Mouse (Mus musculus) urinary bladder, postnatal 4 days (tissue): ENCODE measurements around the gene Capn9.

Source experiments
- DNase-seq, 2 experiments: peaks; one replicate each; pipeline ENCODE4 v3.0.0; 2021 to 2022; ENCODE audit warnings: low spot score in 2 of 2

Capn9 gene

DNA sequence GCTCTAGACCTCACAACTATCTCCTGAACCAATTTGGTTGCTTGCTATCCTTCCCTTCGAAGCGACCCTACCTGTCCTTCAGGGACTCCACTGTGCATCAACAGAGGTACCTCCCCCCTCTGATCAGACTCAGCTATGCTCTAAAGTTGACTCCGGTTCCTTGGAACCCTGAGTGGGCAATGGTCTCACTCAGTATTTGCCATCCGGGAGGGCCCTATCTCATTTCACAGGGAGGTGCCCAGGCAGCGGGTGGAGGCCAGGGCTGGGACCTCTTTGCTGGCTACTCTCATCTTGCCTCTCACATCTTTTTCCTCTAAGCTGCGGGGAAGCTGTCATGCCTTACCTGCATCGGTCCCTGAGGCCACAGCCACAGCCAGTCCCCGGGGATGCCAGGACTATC is at the start of gene Capn9:
Capn9 (plus strand) TSS at position 301 of the 400 bp plus-strand sequence.
- no peak for DNase-seq

DNA sequence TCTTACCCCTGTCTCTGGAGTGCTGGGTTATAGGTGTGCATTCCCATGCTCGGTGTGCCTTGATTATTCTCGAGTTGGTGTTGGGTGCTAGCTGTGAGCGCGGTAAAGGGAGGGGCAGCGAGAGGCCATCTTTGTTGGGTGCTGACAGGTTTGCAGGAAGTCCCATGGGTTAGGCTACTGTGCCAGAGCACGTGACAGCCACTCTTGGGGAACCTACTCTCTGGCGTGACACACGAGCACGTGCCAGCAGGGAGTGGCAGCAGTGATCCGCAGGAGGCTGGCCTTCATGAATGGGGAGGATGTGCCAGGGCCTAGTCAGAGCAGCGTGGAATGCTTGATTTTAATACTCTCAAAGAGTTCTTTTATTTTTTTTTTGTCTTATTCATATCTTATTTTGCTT is 49.6 kb upstream of the Capn9 start:
- DNase-seq: no peak

DNA sequence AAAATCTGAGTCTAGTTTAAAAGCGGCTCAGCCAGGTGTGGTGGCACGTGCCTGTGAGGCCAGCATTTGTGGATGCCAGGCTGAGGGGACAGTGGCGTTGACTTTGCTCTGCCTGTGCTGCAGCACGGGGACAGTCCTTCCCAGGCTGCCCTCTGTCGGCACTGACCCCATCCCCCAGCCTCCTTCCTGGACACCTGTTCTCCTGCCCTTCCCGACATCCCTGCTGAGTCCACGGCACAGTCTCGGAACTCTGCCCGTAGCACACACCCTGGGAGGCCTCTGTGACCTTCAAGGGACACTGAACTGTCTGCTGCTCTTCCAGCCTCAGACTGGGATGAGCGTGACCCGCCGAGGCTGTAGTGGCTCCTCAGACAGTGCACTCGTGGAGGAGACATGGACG is 45.8 kb upstream of the Capn9 start:
- DNase-seq: no peak

DNA sequence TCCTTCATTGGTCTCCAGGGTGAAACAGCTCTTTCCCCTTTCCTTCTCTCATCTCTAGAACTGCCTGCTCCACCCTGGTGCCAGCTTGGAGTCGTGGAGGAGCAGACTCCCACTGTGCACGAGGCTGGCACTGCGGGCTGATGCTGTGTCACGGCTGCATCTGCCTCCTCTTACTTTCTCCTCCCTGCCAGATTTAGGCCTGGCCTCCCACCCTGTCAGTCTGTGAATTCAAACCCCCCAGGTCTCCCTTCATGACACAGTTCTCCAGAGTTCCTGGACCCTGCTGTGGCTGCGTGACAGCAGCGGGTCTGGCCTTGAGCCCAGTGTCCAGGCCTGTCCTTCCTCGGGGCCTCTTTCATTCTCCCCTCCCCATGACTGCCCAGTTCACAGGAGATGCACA is 45.4 kb upstream of the Capn9 start:
- no peak for DNase-seq

DNA sequence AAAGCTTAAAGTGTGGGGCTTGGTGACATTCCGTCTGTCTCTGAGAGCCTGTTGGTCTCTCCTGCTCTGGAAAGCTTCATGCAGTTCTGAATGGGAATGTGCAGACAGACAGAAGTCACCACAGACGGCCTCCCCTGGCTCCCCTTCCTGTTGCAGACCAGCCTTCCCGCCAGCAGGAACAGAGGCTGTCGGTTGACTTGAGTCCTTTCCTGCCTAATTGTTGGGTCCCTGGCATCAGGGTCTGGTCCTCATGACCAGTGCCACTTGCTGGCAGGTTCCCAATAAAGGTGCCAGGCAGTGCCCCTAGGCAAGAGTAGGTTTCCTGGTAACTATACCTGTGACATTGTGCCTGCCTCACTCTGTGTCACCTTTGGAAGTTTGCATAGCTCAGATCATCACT is 44.9 kb upstream of the Capn9 start:
- no peak for DNase-seq

DNA sequence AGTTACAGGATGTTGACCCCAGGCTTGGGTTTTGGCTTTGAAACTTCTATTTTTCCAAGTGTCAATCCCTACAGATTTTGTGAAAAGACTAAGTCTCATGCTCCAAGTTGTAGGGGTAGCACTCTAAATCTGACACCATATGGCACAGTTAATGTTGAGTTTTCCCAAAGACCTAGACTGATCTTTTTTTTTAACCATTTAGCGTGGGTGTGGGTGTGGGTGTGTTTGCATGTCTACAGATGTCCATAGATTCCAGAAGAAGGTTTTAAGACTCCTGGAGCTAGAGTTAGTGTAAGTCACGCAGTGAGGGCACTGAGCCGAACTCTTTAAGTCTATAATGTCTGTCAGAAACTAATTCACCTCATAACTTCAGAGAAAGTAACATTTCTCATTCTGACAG is 43.3 kb upstream of the Capn9 start:
- no peak for DNase-seq

DNA sequence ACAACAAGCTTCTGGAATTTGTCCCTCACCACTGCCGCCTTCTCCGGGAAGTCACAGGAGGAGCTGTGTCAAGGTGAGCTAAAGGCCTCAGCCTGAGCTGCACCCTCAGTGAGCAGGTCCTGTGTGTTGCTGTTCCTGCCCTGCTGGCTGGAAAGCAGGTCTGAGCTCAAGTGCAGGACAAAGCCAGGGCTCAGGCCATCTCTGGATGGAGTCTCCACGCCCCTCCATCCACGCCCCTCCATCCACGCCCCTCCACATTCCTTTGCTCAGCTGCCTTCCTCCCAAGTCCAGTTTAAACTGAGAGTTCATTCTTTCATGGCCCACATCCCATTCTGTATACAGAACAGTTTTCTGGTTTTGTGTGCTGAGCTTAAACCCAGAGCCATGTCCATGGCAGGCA is 40.5 kb upstream of the Capn9 start:
- DNase-seq: no peak

DNA sequence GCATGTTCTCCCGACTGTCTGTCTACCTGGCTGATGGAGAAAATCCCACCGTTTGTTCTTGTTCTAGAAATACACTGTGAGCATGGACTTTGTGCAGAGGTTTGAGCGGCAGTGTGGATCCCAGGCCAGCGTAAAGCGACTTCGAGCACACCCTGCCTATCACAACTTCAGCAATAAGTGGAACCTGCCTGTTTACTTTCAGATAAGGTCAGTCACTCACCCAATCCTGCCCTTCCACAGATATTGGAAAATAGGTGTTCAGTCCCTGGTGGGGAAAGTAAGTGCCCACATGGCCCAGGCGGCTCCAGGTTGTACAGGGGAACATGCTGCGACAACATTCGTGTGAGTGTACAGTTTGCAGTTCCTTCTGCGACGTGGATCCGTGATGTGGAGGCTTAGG is 35.0 kb upstream of the Capn9 start:
- DNase-seq: no peak

DNA sequence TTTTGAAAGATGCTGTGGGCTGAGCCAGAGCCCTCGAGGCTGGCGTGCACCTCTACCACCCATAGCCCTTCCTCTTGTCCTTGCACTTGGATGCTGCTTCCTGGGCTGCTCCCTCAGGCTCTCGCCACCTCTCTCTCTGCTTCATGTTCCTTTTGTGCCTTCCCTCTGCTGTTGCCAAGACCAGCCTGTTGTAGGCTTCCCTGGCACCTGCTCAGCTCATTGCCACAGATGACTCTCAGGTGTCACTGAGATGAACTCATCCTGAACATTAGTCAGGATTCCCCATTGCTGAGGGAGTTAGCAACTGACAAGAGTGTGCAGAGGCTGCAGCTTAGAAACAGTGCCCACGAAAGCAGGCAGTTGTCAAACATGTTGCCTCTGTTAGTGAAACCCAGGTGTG is 33.9 kb upstream of the Capn9 start:
- DNase-seq: no peak

DNA sequence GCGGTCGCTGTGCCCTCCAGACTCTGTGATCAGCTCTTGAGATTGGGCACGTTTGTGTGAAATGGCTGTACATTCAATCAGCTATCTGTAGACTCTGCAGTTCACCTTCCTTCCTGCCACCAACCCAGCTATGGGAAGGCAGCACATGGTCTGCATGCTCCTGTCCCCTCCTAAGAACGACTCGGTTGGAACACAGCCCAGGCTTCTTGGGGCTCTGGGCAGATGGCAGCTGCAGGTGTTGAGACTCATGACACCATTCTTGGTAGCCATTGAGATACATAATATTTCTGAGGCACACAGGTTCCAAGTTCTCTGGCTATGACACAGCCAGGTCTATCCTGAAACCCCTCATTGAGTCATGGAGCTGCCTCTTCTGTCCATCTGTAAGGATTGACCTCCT is 32.6 kb upstream of the Capn9 start:
- DNase-seq: no peak

DNA sequence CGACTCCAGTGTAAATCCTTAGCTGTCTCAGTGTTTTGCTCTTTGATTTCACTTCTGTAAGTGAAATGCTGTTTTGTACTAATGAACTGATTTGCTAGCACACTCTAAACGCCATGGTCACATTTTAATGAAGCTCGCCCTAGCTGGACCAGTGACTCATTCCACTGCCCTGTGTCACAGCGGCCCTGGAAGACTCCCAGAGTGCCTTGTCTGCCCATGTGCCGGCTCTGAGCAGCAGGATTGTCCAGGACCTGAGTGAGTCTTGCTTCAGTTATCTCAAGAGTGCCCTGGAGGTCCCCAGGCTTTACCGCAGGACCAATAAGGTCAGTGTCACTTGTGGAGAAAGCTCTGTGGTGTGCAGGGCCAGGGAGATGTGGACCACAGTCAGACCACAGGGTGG is 29.5 kb upstream of the Capn9 start:
- DNase-seq: no peak

DNA sequence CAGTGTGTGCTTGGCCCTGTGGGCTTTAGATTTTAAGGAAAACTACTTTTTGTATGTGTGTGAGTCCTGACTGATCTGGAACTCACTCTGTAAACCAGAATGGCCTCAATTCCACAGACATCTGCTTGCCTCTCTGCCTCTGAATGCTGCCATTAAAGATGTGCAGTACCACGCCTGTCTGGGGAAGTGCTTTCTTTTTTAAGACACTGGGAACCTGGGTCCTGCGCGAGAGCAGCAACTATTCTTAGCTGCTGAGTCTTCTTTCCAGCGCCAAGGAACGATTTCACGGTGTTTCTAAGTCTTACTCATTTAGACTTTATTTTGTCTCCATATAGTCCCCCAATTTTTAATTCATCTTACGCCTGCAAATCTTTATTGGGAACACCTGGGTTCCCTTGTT is 29.1 kb upstream of the Capn9 start:
- DNase-seq: no peak

DNA sequence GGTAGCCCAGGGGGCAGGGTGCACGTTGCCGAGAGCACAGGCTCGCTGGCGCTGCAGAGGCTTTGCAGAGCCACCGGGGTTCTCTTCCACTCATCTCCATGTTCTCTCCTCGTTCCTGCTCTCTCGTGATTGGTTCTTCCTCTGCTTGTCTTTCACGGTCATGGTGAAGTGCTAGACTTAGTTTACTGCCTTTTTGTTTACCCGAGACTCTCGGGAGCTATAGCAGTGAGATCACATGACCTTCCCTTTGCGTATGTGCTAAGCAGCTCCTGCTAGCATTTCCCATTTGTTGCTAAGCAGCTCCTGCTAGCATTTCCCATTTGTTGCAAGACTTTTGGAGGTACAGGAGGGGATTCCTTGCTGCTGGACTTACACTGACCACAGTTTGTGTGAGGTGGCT is 28.6 kb upstream of the Capn9 start:
- DNase-seq: no peak

DNA sequence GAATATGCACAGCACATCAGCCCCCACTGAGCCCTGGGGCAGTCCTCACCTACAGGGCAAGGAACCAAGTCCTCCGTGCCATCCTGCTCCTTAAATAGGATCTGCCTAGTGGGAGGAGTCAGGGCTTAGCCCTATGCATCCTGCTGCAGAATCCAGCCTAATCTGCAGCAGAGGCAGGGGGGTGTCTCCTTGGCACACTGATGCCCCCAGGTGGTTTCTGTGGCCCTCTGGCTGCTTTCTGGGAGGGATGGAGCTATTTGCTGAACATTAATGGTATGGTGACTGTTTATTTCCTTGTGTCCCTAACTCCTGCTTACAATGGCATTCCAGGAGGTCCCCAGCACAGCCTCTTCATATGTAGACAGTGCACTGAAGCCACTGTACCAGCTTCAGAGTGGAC is 27.7 kb upstream of the Capn9 start:
- DNase-seq: no peak

DNA sequence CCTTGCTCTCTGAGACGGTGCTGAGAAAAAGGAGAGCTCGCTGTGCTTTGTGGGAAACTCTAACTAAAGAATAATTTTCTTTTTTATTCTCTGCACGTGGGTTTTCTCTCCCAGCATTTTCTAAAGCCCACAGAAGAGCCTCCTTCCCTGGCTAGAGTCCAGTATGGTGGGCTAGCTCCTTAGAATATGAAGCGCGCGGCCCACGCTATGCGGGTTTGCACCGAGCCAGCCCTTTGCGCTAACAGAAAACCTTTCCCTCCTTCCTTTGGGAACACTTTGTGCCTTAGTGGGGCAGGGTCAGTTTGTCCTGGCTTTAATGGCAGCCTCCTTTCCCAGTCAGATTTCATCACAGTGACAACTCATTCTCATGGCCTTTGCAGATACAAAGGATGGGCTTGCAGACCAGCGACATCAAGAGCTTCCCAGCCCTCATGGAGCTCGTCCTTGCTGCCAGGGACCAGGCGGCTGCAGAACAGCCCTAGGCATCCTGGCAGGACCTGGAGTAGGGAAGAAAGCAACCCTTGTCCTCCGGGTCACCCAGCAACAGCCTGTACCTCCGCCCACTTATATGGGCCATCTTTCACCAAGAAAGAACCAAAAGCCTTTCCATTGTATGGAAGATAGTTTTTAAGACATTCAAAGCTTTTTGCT is 24.8 kb upstream of the Capn9 start:
- DNase-seq: no peak

DNA sequence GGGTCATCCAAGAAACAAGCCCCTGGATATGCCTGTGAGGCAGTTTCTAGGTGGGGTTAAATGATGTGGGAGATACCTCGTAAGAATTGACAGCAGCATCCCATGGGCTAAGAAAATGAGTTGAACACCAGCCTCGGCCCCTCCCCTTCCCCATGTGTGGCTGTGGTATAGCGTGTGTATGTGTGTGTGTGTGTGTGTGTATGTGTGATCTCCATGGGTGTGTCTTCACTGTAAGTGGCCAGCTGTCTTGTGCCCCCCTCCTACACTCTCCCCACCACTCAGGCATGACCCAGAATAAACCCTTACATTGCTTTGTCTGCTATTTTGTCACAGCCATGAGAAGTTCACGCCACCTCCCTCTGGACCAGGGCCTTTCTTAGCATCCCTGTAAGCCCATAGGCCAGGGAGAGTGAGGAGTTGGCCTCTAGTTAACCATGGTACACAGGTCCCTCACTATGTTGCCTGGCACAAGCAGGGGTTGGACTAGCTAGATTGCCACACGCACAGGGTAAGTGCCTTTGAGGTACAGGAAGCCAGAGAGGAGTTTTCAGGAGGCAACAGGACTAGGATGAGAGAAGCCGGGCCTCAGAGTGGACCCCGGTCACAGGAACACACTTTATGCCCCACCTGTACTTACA is 20.7 kb upstream of the Capn9 start:
- no peak for DNase-seq

DNA sequence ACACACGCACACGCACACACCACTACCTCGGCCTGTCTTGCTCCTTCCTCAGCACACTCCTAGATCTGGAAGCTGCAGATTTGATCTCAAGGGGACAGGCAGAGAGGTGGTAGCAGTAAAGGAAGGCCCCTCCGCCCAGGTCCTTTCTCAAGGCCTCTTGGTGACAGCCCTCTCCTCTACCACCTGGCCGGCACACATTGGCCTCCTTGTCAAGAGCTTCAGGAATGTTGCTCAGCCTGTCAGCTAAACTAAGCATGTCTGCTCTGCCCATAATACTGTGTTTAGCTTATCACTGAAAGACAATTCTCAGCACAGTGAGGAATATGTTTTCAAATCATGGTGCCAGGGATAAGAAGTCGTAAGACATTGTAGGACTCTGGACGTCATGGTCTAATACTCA is 19.7 kb upstream of the Capn9 start:
- DNase-seq: no peak

DNA sequence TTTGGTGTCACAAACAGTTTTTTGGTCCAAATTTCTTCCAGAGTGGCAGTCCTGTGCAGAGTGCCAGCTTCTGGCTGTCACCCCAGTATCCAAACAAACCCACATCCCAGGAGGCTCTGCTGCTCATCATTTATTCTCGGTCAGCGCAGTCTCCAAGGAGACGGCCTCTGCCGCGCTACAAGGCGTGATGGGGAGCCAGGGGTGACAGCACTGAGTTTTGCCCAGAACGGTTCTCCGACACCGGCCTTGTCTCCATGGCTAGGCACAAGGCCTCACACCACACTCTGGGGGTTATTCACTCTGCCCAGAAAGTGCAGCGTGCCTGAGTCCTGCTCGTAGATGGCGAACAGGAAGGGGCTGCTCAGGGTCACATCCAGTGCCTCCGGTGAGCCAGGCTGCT is 19.3 kb upstream of the Capn9 start:
- no peak for DNase-seq

DNA sequence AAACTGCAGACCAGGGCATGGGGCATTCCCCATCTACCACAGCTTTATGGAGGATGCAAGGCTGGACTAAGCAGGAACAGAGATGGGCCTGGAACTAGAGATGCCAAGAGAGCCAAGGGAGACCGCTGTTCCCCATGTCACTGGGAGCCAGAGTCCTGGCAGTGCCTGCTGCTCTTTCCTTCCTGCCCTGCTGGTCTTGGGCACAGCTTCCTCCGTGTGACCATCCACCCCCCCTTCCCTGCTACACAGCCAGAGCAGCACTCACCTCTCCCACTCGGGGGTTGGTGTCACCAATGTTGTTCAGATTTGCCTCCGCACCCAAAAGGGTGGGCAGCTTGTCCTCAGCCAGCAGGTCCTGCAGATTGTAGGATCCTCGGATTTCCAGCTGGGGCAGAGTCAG is 18.4 kb upstream of the Capn9 start:
- DNase-seq: no peak

DNA sequence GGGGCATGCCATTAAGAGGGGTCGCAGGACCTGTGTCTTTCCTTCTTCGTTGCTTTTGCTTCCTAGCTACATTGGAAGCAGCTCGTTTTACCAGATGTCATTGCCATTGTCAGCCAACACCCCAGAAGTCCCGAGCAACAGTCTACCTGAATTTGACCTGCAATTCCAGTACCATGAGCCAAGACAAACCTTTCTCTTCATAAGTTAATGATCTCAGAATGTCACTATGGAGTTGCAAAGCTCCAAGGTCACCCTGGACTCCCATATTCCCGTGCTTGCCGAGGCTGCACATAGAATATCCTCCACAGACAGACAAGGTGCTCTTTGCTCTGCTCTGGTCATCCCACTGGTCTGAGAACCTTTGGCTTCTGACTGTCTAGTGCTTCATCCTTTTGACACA is 8.8 kb upstream of the Capn9 start:
- DNase-seq: no peak

DNA sequence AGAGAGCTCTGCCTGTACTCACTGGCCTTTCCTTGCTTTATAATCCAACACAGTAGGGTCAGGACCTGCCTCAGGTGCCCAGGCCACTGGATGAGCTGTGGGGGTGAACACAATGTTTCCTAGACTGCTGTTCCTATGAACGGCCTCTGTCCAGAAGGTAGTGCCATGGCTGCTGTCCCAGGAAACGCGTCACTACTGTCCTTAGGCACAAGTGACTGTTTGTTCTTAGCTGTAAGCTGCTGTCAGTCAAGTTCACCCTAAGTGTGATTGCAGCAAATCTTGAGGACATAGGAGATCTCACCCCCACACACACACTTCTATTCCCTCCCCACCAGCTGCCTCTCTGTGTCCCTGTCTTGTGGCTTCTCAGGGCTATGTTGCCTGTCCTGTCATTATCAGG is 8.3 kb upstream of the Capn9 start:
- no peak for DNase-seq

DNA sequence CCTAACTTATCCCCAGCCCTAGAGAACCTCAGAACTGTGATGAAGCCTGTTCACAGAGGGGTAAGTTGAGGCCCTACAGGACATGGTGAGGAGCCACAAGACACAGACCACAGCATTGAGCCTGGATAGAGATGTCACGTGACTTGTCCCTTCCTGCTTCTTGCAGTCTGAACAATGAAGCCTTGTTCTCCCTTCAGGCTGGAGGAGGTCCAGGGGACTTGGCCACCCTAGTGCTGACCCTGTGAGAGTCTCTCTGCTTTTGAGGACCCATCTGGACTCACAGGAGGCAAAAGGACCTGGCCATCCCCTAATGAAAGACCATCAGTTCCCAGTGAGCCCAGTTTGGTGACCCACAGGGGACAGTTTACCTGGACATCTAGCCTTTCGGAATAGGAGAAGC is 6.8 kb upstream of the Capn9 start:
- no peak for DNase-seq

DNA sequence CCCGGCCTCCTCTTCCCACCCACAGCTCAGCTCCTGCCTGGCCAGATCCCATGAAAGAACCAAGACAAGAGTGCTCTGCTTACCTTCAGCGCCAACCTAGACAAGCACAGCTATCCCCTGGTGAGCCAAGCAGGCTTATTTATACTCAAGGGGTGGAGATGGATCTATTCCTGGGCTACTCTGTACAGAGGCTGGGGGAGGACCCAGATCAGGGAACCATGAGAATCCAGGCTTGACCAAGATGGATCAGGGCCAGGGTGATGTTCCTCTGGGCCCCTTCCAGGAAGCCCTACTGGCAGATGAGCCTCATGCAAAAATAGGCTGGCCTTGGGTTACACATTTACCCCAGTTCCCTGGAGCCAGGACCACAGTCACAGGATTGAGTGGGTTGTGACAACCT is 6.3 kb upstream of the Capn9 start, which contains the start of gene Agt:
Agt (minus strand) TSS at position 114 of the 400 bp plus-strand sequence.
- DNase-seq: peak in 1 of 2 experiments; percentile 54
